Mouse (Mus musculus): ENCODE results near the gene Nckipsd. TPM values are rescaled to one million over a fixed set of nuclear protein-coding genes. Genes with fewer than 3 reads are reported as not detected.

The Nckipsd gene
- total and polyA plus RNA-seq, 2 experiments = 2.2 to 7.7 TPM

DNA sequence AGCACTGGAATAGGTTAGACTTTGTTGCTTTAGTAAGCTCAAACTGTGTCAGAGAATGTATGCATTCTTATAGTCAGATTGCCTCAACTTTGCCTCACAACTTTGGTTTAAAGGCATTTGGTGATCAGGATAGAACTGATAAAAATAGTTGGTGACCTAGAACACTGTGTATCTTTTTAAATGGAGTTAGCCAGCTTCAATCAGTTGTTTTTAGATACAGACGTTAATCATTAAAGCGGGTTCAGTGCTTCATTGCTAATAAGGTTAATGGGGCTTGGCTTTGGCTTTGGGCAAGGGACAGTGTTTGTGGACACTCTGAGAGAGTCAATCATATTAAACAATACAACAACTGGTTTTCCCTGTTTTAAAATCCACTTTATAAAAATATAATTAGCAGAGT lies 12.9 kb upstream of the Nckipsd start:
- Histone ChIP-seq H3K4me1 (ENCODE audit: control insufficient read depth, insufficient read depth, low read length) (peaks cover 32% of the 10 kb centered on the region), H3K36me3 (ENCODE audit: control insufficient read depth, insufficient read depth, low read length) (peaks cover 23% of the 10 kb centered on the region), H3K27me3 (ENCODE audit: control insufficient read depth, insufficient read depth, low read length) (no peaks in the 10 kb centered on the region), H3K27ac (replicated peaks; ENCODE audit: insufficient read depth, low read depth, low read length) (peak overlapping the region; percentile 90), H3K9ac (ENCODE audit: low read depth, low read length) (no peak overlapping the region), H3K4me3 (ENCODE audit: insufficient read depth, low read depth, low read length) (peak overlapping the region; percentile 39; the same call in 1 of the 2 replicates), H3K79me2 (ENCODE audit: control insufficient read depth, insufficient read depth, low read length) (peaks cover 37% of the 10 kb centered on the region)
- DNase-seq (ENCODE audit: extremely low read depth, low read depth, low spot score) = peak; percentile 97
- TF ChIP-seq CTCF (IDR thresholded peaks at IDR 0.05; ENCODE audit: low read depth, low read length) = no peak
- no peak for TF ChIP-seq POLR2A (IDR thresholded peaks at IDR 0.05; ENCODE audit: extremely low read depth, insufficient read depth, low read length)
- 18% methylated on average over 2 of the region's 2 CpGs for WGBS

DNA sequence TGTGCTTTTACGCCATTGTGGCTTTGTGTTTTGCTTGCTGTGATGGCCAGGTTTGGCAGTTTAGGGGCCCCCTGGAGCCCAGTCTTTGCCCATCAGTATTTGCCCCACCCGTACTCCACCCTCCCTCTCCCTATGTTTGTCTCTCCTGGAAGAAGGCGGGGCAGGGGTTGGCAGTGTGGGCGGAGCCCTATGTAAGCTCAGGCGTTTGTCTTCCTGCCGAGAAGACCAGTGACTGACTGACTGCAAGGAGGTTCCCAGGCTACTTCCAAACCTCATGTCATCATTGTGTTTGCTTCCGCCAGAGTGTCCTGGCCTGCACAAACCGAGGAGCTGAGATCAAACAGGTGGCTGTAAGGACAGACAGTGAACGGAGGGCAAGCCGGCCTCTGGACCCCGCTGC lies 12.4 kb upstream of the Nckipsd start:
- Histone ChIP-seq H3K9ac (ENCODE audit: low read depth, low read length) (peak overlapping the region; percentile 92), H3K27me3 (ENCODE audit: control insufficient read depth, insufficient read depth, low read length) (no peaks in the 10 kb centered on the region), H3K27ac (replicated peaks; ENCODE audit: insufficient read depth, low read depth, low read length) (peak overlapping the region; percentile 90), H3K36me3 (ENCODE audit: control insufficient read depth, insufficient read depth, low read length) (peaks cover 26% of the 10 kb centered on the region), H3K4me3 (ENCODE audit: insufficient read depth, low read depth, low read length) (peak overlapping the region; percentile 88), H3K79me2 (ENCODE audit: control insufficient read depth, insufficient read depth, low read length) (peaks cover 34% of the 10 kb centered on the region), H3K4me1 (ENCODE audit: control insufficient read depth, insufficient read depth, low read length) (peaks cover 30% of the 10 kb centered on the region)
- TF ChIP-seq CTCF (IDR thresholded peaks at IDR 0.05; ENCODE audit: low read depth, low read length) (no peak), POLR2A (IDR thresholded peaks at IDR 0.05; ENCODE audit: extremely low read depth, insufficient read depth, low read length) (peak; percentile 81)
- peak; percentile 94 for DNase-seq (ENCODE audit: extremely low read depth, low read depth, low spot score)
- WGBS = 15% methylated on average over 11 of the region's 11 CpGs

DNA sequence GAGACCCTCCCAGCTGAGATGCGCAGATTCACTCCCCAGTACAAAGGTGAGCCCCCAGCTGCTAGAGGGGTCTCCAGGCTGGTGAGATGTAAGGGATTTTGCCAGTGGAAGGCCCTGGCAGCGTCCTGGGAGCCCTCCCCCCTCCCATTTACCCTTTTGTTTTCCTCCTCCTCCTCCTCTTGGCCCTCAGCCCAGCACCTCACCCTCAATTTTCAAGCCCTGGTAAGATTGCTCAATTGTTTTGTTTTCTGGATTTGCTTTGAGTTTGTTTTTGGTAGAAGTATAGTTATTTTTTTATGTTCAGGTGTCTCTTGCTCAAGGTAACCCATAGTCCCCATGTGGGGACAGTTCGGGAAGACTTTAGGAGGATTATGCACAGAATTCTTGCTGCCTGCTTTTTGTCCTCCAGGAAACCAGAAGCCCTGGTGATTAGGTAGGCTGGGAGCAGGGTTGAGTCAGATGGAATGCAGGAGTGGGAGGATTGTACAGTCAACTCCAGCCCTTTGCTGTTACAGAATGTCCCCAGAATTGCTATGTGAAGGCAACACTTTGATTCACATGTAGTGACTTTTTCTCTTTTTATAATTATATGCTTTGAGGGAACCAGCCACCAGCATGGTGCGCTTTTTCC lies 11.7 kb upstream of the Nckipsd start:
- H3K27ac ChIP-seq (replicated peaks; ENCODE audit: insufficient read depth, low read depth, low read length) = peak overlapping the region; percentile 90
- H3K4me3 ChIP-seq (ENCODE audit: insufficient read depth, low read depth, low read length) = peak overlapping the region; percentile 92
- peak overlapping the region; percentile 92 for H3K9ac ChIP-seq (ENCODE audit: low read depth, low read length)
- TF ChIP-seq POLR2A (IDR thresholded peaks at IDR 0.05; ENCODE audit: extremely low read depth, insufficient read depth, low read length) (no peak), CTCF (IDR thresholded peaks at IDR 0.05; ENCODE audit: low read depth, low read length) (no peak)
- no peaks in the 10 kb centered on the region for H3K27me3 ChIP-seq (ENCODE audit: control insufficient read depth, insufficient read depth, low read length)
- H3K4me1 ChIP-seq (ENCODE audit: control insufficient read depth, insufficient read depth, low read length) = peaks cover 27% of the 10 kb centered on the region
- H3K36me3 ChIP-seq (ENCODE audit: control insufficient read depth, insufficient read depth, low read length) = peaks cover 32% of the 10 kb centered on the region
- H3K79me2 ChIP-seq (ENCODE audit: control insufficient read depth, insufficient read depth, low read length) = peaks cover 27% of the 10 kb centered on the region; the same call in 1 of the 2 replicates
- 24% methylated on average over 4 of the region's 4 CpGs for WGBS
- DNase-seq (ENCODE audit: extremely low read depth, low read depth, low spot score) = peak; percentile 89

DNA sequence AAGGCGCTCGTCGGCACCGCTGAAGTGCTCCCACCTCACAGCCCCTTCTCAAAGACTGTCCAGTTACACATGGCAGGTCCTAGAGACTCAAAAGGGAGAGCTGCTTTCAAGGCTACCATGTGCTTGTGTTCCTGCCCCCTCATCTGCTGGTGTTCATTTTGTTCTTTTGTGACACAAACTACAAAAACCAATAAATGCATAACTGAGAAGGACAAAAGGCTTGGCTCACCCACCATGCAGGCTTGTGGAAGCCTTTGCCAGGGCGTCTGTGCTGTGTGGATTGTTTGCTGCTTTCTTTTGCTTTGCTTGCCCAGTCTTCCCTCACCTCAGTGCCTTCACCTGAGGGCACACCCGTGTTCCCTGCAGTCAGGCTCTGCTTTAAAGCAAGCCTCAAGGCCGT lies 10.7 kb upstream of the Nckipsd start:
- peak overlapping the region; percentile 87 for H3K9ac ChIP-seq (ENCODE audit: low read depth, low read length)
- peaks cover 19% of the 10 kb centered on the region; the same call in 1 of the 2 replicates for H3K79me2 ChIP-seq (ENCODE audit: control insufficient read depth, insufficient read depth, low read length)
- 40% methylated on average over 7 of the region's 7 CpGs for WGBS
- peak overlapping the region; percentile 92 for H3K4me3 ChIP-seq (ENCODE audit: insufficient read depth, low read depth, low read length)
- H3K4me1 ChIP-seq (ENCODE audit: control insufficient read depth, insufficient read depth, low read length) = peaks cover 22% of the 10 kb centered on the region
- H3K27ac ChIP-seq (replicated peaks; ENCODE audit: insufficient read depth, low read depth, low read length) = peak overlapping the region; percentile 90
- H3K36me3 ChIP-seq (ENCODE audit: control insufficient read depth, insufficient read depth, low read length) = peaks cover 41% of the 10 kb centered on the region
- no peaks in the 10 kb centered on the region for H3K27me3 ChIP-seq (ENCODE audit: control insufficient read depth, insufficient read depth, low read length)
- DNase-seq (ENCODE audit: extremely low read depth, low read depth, low spot score) = no peak
- TF ChIP-seq POLR2A (IDR thresholded peaks at IDR 0.05; ENCODE audit: extremely low read depth, insufficient read depth, low read length) (no peak), CTCF (IDR thresholded peaks at IDR 0.05; ENCODE audit: low read depth, low read length) (no peak)

DNA sequence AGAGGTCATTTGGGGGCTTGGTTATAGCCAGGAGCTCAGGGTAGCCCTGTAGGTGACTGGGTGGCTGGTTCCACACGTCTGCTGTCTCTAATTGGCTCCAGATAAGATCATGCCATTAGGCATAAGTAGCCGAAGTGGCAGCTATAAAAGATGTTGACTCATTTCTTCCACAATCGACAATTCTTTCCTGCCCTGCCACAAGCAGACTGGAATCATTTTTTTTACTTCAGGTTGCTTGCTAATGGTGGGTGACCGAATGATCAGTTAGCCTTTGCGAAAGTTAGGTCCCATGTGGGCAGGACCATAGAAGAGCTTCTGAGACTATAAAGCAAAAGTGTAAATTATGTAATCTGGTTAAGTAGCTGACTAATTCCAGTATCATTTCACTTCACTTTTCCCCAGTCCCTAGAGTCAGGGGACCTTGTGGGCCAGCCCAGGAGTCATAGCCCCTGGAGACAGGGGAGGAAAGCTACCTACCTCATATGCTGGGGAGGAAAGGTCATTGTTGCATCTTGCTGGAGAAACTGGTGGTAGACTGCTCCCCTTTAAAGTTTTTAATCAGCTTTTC lies 9.6 kb upstream of the Nckipsd start:
- 54% methylated on average over 5 of the region's 5 CpGs for WGBS
- TF ChIP-seq CTCF (IDR thresholded peaks at IDR 0.05; ENCODE audit: low read depth, low read length) (no peak), POLR2A (IDR thresholded peaks at IDR 0.05; ENCODE audit: extremely low read depth, insufficient read depth, low read length) (no peak)
- no peaks in the 10 kb centered on the region for H3K27me3 ChIP-seq (ENCODE audit: control insufficient read depth, insufficient read depth, low read length)
- no peak overlapping the region for H3K27ac ChIP-seq (replicated peaks; ENCODE audit: insufficient read depth, low read depth, low read length)
- peaks cover 46% of the 10 kb centered on the region for H3K36me3 ChIP-seq (ENCODE audit: control insufficient read depth, insufficient read depth, low read length)
- H3K9ac ChIP-seq (ENCODE audit: low read depth, low read length) = no peak overlapping the region
- no peak overlapping the region for H3K4me3 ChIP-seq (ENCODE audit: insufficient read depth, low read depth, low read length)
- peaks cover 12% of the 10 kb centered on the region for H3K4me1 ChIP-seq (ENCODE audit: control insufficient read depth, insufficient read depth, low read length)
- DNase-seq (ENCODE audit: extremely low read depth, low read depth, low spot score) = no peak
- peaks cover 15% of the 10 kb centered on the region; the same call in 1 of the 2 replicates for H3K79me2 ChIP-seq (ENCODE audit: control insufficient read depth, insufficient read depth, low read length)

DNA sequence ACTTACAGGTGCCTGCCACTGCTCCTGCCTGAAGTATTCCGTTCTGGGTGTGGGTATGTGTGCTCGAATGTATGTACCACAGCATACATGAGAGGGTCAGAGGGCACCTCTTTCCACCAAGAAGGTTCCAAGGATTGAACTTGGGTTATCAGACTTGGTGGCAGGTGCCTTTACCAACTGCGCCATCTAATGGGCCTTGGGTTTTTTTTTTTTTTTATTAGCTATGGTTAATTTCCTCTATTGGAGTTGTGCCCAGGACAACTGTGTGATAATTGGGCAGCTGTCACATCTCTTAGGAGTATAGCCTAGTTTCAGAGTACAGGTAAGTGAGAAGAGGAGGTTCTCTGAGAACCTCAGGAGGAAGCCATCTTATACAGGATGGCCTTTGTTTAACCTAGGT lies 8.6 kb upstream of the Nckipsd start:
- Histone ChIP-seq H3K9ac (ENCODE audit: low read depth, low read length) (no peak overlapping the region), H3K79me2 (ENCODE audit: control insufficient read depth, insufficient read depth, low read length) (peaks cover 9% of the 10 kb centered on the region; the same call in 1 of the 2 replicates), H3K4me3 (ENCODE audit: insufficient read depth, low read depth, low read length) (no peak overlapping the region), H3K4me1 (ENCODE audit: control insufficient read depth, insufficient read depth, low read length) (peaks cover 6% of the 10 kb centered on the region), H3K36me3 (ENCODE audit: control insufficient read depth, insufficient read depth, low read length) (peaks cover 56% of the 10 kb centered on the region), H3K27me3 (ENCODE audit: control insufficient read depth, insufficient read depth, low read length) (no peaks in the 10 kb centered on the region), H3K27ac (replicated peaks; ENCODE audit: insufficient read depth, low read depth, low read length) (no peak overlapping the region)
- WGBS = 60% methylated on average over 3 of the region's 3 CpGs
- DNase-seq (ENCODE audit: extremely low read depth, low read depth, low spot score) = no peak
- TF ChIP-seq CTCF (IDR thresholded peaks at IDR 0.05; ENCODE audit: low read depth, low read length) = no peak
- no peak for TF ChIP-seq POLR2A (IDR thresholded peaks at IDR 0.05; ENCODE audit: extremely low read depth, insufficient read depth, low read length)

Measured in liver, adult 2 months (tissue).